Mouse (Mus musculus): ENCODE results near the gene Itgb8. TPM values are rescaled to one million over a fixed set of nuclear protein-coding genes. Genes with fewer than 3 reads are reported as not detected.
A peak's percentile ranks its signal among the peaks of the same experiment; 100 is the strongest.

Gene Itgb8
- polyA plus RNA-seq, 1 experiment from 2014 or later, result 11.8 TPM

- Histone ChIP-seq H3K36me3 (ENCODE audit: control insufficient read depth, insufficient read depth, low read length) (no peaks in the 10 kb centered on the region), H3K4me3 (ENCODE audit: low read depth, low read length) (no peak overlapping the region), H3K27ac (ENCODE audit: low read depth, low read length) (no peak overlapping the region), H3K27me3 (ENCODE audit: control insufficient read depth, insufficient read depth, low read length) (no peaks in the 10 kb centered on the region), H3K4me2 (ENCODE audit: low read depth, low read length) (no peak overlapping the region), H3K9me3 (ENCODE audit: control insufficient read depth, low read length) (no peaks in the 10 kb centered on the region), H3K4me1 (ENCODE audit: control insufficient read depth, insufficient read depth, low read length) (no peaks in the 10 kb centered on the region), H3K9ac (replicated peaks; ENCODE audit: low read depth, low read length) (no peak overlapping the region)
- ATAC-seq (ENCODE audit: low read depth), result no peak
Observed at GRCm38 (mm10) chr12:119195145-119195544, 43.5 kb downstream of the Itgb8 start.

GRCm38 (mm10) chr12:119189814-119190213 is 48.8 kb downstream of the Itgb8 start:
- 93% methylated on average over 8 of the region's 8 CpGs for WGBS
- no peaks in the 10 kb centered on the region for H3K4me1 ChIP-seq (ENCODE audit: control insufficient read depth, insufficient read depth, low read length)
- no peak overlapping the region for H3K9ac ChIP-seq (replicated peaks; ENCODE audit: low read depth, low read length)
- no peak overlapping the region for H3K27ac ChIP-seq (ENCODE audit: low read depth, low read length)
- no peak overlapping the region for H3K4me2 ChIP-seq (ENCODE audit: low read depth, low read length)
- H3K9me3 ChIP-seq (ENCODE audit: control insufficient read depth, low read length), result no peaks in the 10 kb centered on the region
- no peaks in the 10 kb centered on the region for H3K36me3 ChIP-seq (ENCODE audit: control insufficient read depth, insufficient read depth, low read length)
- H3K27me3 ChIP-seq (ENCODE audit: control insufficient read depth, insufficient read depth, low read length), result no peaks in the 10 kb centered on the region
- no peak overlapping the region for H3K4me3 ChIP-seq (ENCODE audit: low read depth, low read length)
- ATAC-seq (ENCODE audit: low read depth), result no peak

GRCm38 (mm10) chr12:119185441-119185840 is 53.2 kb downstream of the Itgb8 start:
- WGBS, result 91% methylated on average over 1 of the region's 1 CpGs
- H3K9me3 ChIP-seq (ENCODE audit: control insufficient read depth, low read length), result no peaks in the 10 kb centered on the region
- no peak overlapping the region for H3K4me2 ChIP-seq (ENCODE audit: low read depth, low read length)
- H3K36me3 ChIP-seq (ENCODE audit: control insufficient read depth, insufficient read depth, low read length), result 0 out of 2 replicates have a peak, but pooled peaks cover under 1% of the 10 kb centered on the region
- H3K9ac ChIP-seq (replicated peaks; ENCODE audit: low read depth, low read length), result no peak overlapping the region
- no peaks in the 10 kb centered on the region for H3K27me3 ChIP-seq (ENCODE audit: control insufficient read depth, insufficient read depth, low read length)
- no peak for ATAC-seq (ENCODE audit: low read depth)
- no peak overlapping the region for H3K27ac ChIP-seq (ENCODE audit: low read depth, low read length)
- no peaks in the 10 kb centered on the region for H3K4me1 ChIP-seq (ENCODE audit: control insufficient read depth, insufficient read depth, low read length)
- no peak overlapping the region for H3K4me3 ChIP-seq (ENCODE audit: low read depth, low read length)

GRCm38 (mm10) chr12:119182215-119182924 is 56.2 kb downstream of the Itgb8 start:
- Histone ChIP-seq H3K4me2 (ENCODE audit: low read depth, low read length) (no peak overlapping the region), H3K9me3 (ENCODE audit: control insufficient read depth, low read length) (no peaks in the 10 kb centered on the region), H3K4me1 (ENCODE audit: control insufficient read depth, insufficient read depth, low read length) (no peaks in the 10 kb centered on the region), H3K9ac (replicated peaks; ENCODE audit: low read depth, low read length) (no peak overlapping the region), H3K36me3 (ENCODE audit: control insufficient read depth, insufficient read depth, low read length) (0 out of 2 replicates have a peak, but pooled peaks cover 3% of the 10 kb centered on the region), H3K27me3 (ENCODE audit: control insufficient read depth, insufficient read depth, low read length) (no peaks in the 10 kb centered on the region), H3K27ac (ENCODE audit: low read depth, low read length) (no peak overlapping the region), H3K4me3 (ENCODE audit: low read depth, low read length) (no peak overlapping the region)
- 95% methylated on average over 2 of the region's 2 CpGs for WGBS
- no peak for ATAC-seq (ENCODE audit: low read depth)

GRCm38 (mm10) chr12:119176017-119176416 is 62.6 kb downstream of the Itgb8 start:
- Histone ChIP-seq H3K9me3 (ENCODE audit: control insufficient read depth, low read length) (no peaks in the 10 kb centered on the region), H3K9ac (replicated peaks; ENCODE audit: low read depth, low read length) (no peak overlapping the region), H3K36me3 (ENCODE audit: control insufficient read depth, insufficient read depth, low read length) (0 out of 2 replicates have a peak, but pooled peaks cover 3% of the 10 kb centered on the region), H3K4me3 (ENCODE audit: low read depth, low read length) (no peak overlapping the region), H3K4me2 (ENCODE audit: low read depth, low read length) (no peak overlapping the region), H3K27me3 (ENCODE audit: control insufficient read depth, insufficient read depth, low read length) (no peaks in the 10 kb centered on the region), H3K4me1 (ENCODE audit: control insufficient read depth, insufficient read depth, low read length) (no peaks in the 10 kb centered on the region), H3K27ac (ENCODE audit: low read depth, low read length) (no peak overlapping the region)
- no peak for ATAC-seq (ENCODE audit: low read depth)
- WGBS, result 75% methylated on average over 2 of the region's 2 CpGs

- no peak overlapping the region for H3K9ac ChIP-seq (replicated peaks; ENCODE audit: low read depth, low read length)
- H3K4me2 ChIP-seq (ENCODE audit: low read depth, low read length), result no peak overlapping the region
- ATAC-seq (ENCODE audit: low read depth), result no peak
- H3K27ac ChIP-seq (ENCODE audit: low read depth, low read length), result no peak overlapping the region
- H3K27me3 ChIP-seq (ENCODE audit: control insufficient read depth, insufficient read depth, low read length), result no peaks in the 10 kb centered on the region
- no peaks in the 10 kb centered on the region for H3K4me1 ChIP-seq (ENCODE audit: control insufficient read depth, insufficient read depth, low read length)
- WGBS, result 88% methylated on average over 4 of the region's 4 CpGs
- no peaks in the 10 kb centered on the region for H3K36me3 ChIP-seq (ENCODE audit: control insufficient read depth, insufficient read depth, low read length)
- H3K4me3 ChIP-seq (ENCODE audit: low read depth, low read length), result no peak overlapping the region
- H3K9me3 ChIP-seq (ENCODE audit: control insufficient read depth, low read length), result no peaks in the 10 kb centered on the region
Observed at GRCm38 (mm10) chr12:119169828-119170539, 68.6 kb downstream of the Itgb8 start.

GRCm38 (mm10) chr12:119169143-119169542 is 69.5 kb downstream of the Itgb8 start:
- Histone ChIP-seq H3K9me3 (ENCODE audit: control insufficient read depth, low read length) (no peaks in the 10 kb centered on the region), H3K4me2 (ENCODE audit: low read depth, low read length) (no peak overlapping the region), H3K9ac (replicated peaks; ENCODE audit: low read depth, low read length) (no peak overlapping the region), H3K36me3 (ENCODE audit: control insufficient read depth, insufficient read depth, low read length) (no peaks in the 10 kb centered on the region), H3K27ac (ENCODE audit: low read depth, low read length) (no peak overlapping the region), H3K27me3 (ENCODE audit: control insufficient read depth, insufficient read depth, low read length) (no peaks in the 10 kb centered on the region), H3K4me1 (ENCODE audit: control insufficient read depth, insufficient read depth, low read length) (no peaks in the 10 kb centered on the region), H3K4me3 (ENCODE audit: low read depth, low read length) (no peak overlapping the region)
- ATAC-seq (ENCODE audit: low read depth), result no peak
- WGBS, result 45% methylated on average over 3 of the region's 3 CpGs

- no peak overlapping the region for H3K27ac ChIP-seq (ENCODE audit: low read depth, low read length)
- no peak overlapping the region for H3K4me3 ChIP-seq (ENCODE audit: low read depth, low read length)
- H3K9me3 ChIP-seq (ENCODE audit: control insufficient read depth, low read length), result no peaks in the 10 kb centered on the region
- H3K4me1 ChIP-seq (ENCODE audit: control insufficient read depth, insufficient read depth, low read length), result no peaks in the 10 kb centered on the region
- H3K9ac ChIP-seq (replicated peaks; ENCODE audit: low read depth, low read length), result no peak overlapping the region
- H3K4me2 ChIP-seq (ENCODE audit: low read depth, low read length), result no peak overlapping the region
- 80% methylated on average over 2 of the region's 2 CpGs for WGBS
- no peaks in the 10 kb centered on the region for H3K36me3 ChIP-seq (ENCODE audit: control insufficient read depth, insufficient read depth, low read length)
- H3K27me3 ChIP-seq (ENCODE audit: control insufficient read depth, insufficient read depth, low read length), result no peaks in the 10 kb centered on the region
- no peak for ATAC-seq (ENCODE audit: low read depth)
Observed at GRCm38 (mm10) chr12:119165115-119165514, 73.5 kb downstream of the Itgb8 start.

- Histone ChIP-seq H3K4me3 (ENCODE audit: low read depth, low read length) (no peak overlapping the region), H3K27me3 (ENCODE audit: control insufficient read depth, insufficient read depth, low read length) (no peaks in the 10 kb centered on the region), H3K36me3 (ENCODE audit: control insufficient read depth, insufficient read depth, low read length) (no peaks in the 10 kb centered on the region), H3K4me1 (ENCODE audit: control insufficient read depth, insufficient read depth, low read length) (no peaks in the 10 kb centered on the region), H3K4me2 (ENCODE audit: low read depth, low read length) (no peak overlapping the region), H3K27ac (ENCODE audit: low read depth, low read length) (no peak overlapping the region), H3K9ac (replicated peaks; ENCODE audit: low read depth, low read length) (no peak overlapping the region), H3K9me3 (ENCODE audit: control insufficient read depth, low read length) (no peaks in the 10 kb centered on the region)
- 63% methylated on average over 1 of the region's 1 CpGs for WGBS
- peak; percentile 59; the same call in 1 of the 2 replicates for ATAC-seq (ENCODE audit: low read depth)
Observed at GRCm38 (mm10) chr12:119164672-119165071, 73.9 kb downstream of the Itgb8 start.
